Comparison of ENCODE assay signal across 21 mouse cellular contexts in the genomic region with DNA sequence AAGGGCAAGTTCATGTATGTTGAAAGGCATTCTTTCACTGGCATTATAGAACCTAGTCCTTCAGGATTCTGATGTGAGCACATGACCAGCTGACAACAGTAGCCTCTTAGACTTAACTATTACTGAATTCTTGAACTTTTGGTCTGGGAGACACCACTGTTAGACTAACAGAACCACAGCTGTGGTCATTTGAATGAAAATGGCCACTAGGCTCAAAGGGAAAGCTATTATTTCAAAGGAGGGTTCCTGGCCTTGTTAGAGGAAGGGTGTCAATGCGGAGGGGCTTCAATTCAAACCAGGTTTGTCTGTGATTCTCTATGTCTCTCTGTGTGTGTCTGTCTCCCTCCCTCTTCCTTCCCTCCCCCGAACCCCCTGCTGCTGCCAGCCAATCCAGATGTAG. TPM values are rescaled to one million over a fixed set of nuclear protein-coding genes. Genes with fewer than 3 reads are reported as not detected.
DNase-seq lines count a peak whose midpoint lies in the region; ATAC-seq lines count a peak whose summit lies in the region.
"Had no signal": no experiment of that assay in that cellular context is flagged by ENCODE, and none has a peak within 500 bp of the region (broad histone marks: within the 10 kb centered on the region; RNA-seq: fewer than 3 reads in every experiment).

No protein-coding gene starts in this region.

- no peak overlapping the region for H3K9ac ChIP-seq in forebrain, embryonic 13.5 days
- H3K9ac ChIP-seq in forebrain, embryonic 14.5 days (ENCODE audit: low read length) = no peak overlapping the region
- no peak overlapping the region for H3K9ac ChIP-seq in limb, embryonic 13.5 days
- H3K9ac ChIP-seq in neural tube, embryonic 12.5 days = no peak overlapping the region
- H3K9ac ChIP-seq in neural tube, embryonic 15.5 days (replicated peaks) = no peak overlapping the region
- H3K9ac ChIP-seq: heart, embryonic 15.5 days; limb, embryonic 12.5 days; liver, embryonic 14.5 days had no signal

- H3K4me2 ChIP-seq in forebrain, embryonic 13.5 days = peak overlapping the region; percentile 44
- no peak overlapping the region; the same call in 1 of the 2 replicates for H3K4me2 ChIP-seq in forebrain, embryonic 14.5 days (ENCODE audit: low read length)
- 0 out of 2 replicates have a peak overlapping the region, but pooled peaks have one; percentile 2 for H3K4me2 ChIP-seq in limb, embryonic 13.5 days (replicated peaks)
- peak overlapping the region; percentile 12; the same call in 1 of the 2 replicates for H3K4me2 ChIP-seq in neural tube, embryonic 12.5 days (replicated peaks)
- peak overlapping the region; percentile 38; the same call in 1 of the 2 replicates for H3K4me2 ChIP-seq in neural tube, embryonic 15.5 days
- H3K4me2 ChIP-seq: heart, embryonic 15.5 days; limb, embryonic 12.5 days had no signal

- ATAC-seq in forebrain, embryonic 13.5 days = no peak
- ATAC-seq in forebrain, embryonic 14.5 days = no peak
- no peak for ATAC-seq in limb, embryonic 13.5 days (ENCODE audit: low FRiP score, low read depth)
- ATAC-seq in neural tube, embryonic 12.5 days (ENCODE audit: low FRiP score, low read depth) = no peak
- ATAC-seq in neural tube, embryonic 15.5 days (ENCODE audit: low FRiP score) = no peak
- ATAC-seq: CD4-positive, CD25-positive, alpha-beta regulatory T cell, adult 4 months; intestine, embryonic 16.5 days had no signal

- DNase-seq in forebrain, embryonic 14.5 days (ENCODE audit: low spot score) = no peak
- DNase-seq in limb, embryonic 10.5 days (ENCODE audit: low spot score) = no peak
- no peak for DNase-seq in neural tube, embryonic 10.5 days (ENCODE audit: extremely low spot score, low spot score)
- no peak for DNase-seq in right cerebral cortex, postnatal 4 days
- DNase-seq: adrenal gland, postnatal 36 days; cerebellum, adult 18-20 months; gastrocnemius, postnatal 14 days; heart, adult 2 months; heart, postnatal 4 days; kidney, postnatal 36 days; lung, postnatal 10 days; thymus, adult 2 months had no signal

- peaks cover 39% of the 10 kb centered on the region for H3K4me1 ChIP-seq in forebrain, embryonic 13.5 days
- H3K4me1 ChIP-seq in forebrain, embryonic 14.5 days (ENCODE audit: control insufficient read depth, insufficient read depth, low read length) = peaks cover 21% of the 10 kb centered on the region
- peaks cover 24% of the 10 kb centered on the region for H3K4me1 ChIP-seq in limb, embryonic 13.5 days
- peaks cover 9% of the 10 kb centered on the region for H3K4me1 ChIP-seq in limb, embryonic 10.5 days
- peaks cover 17% of the 10 kb centered on the region for H3K4me1 ChIP-seq in neural tube, embryonic 12.5 days
- H3K4me1 ChIP-seq in neural tube, embryonic 15.5 days = peaks cover 28% of the 10 kb centered on the region

- no peaks in the 10 kb centered on the region for H3K9me3 ChIP-seq in forebrain, embryonic 13.5 days (replicated peaks)
- no peaks in the 10 kb centered on the region for H3K9me3 ChIP-seq in forebrain, embryonic 14.5 days (replicated peaks; ENCODE audit: control insufficient read depth, low read length)
- H3K9me3 ChIP-seq in limb, embryonic 13.5 days = no peaks in the 10 kb centered on the region
- no peaks in the 10 kb centered on the region for H3K9me3 ChIP-seq in limb, embryonic 10.5 days (replicated peaks)
- no peaks in the 10 kb centered on the region for H3K9me3 ChIP-seq in neural tube, embryonic 12.5 days
- H3K9me3 ChIP-seq in neural tube, embryonic 15.5 days (replicated peaks) = no peaks in the 10 kb centered on the region
- H3K9me3 ChIP-seq: heart, embryonic 15.5 days; limb, embryonic 12.5 days had no signal

- no peak overlapping the region for H3K4me3 ChIP-seq in forebrain, embryonic 13.5 days
- H3K4me3 ChIP-seq in forebrain, embryonic 14.5 days (ENCODE audit: low read depth, low read length) = no peak overlapping the region
- H3K4me3 ChIP-seq in limb, embryonic 13.5 days = no peak overlapping the region
- no peak overlapping the region for H3K4me3 ChIP-seq in limb, embryonic 10.5 days
- no peak overlapping the region for H3K4me3 ChIP-seq in neural tube, embryonic 12.5 days
- H3K4me3 ChIP-seq in neural tube, embryonic 15.5 days (replicated peaks) = no peak overlapping the region
- H3K4me3 ChIP-seq: heart, adult 2 months; heart, embryonic 15.5 days; limb, embryonic 12.5 days had no signal

- H3K27me3 ChIP-seq in forebrain, embryonic 13.5 days = no peaks in the 10 kb centered on the region
- no peaks in the 10 kb centered on the region for H3K27me3 ChIP-seq in forebrain, embryonic 14.5 days (replicated peaks; ENCODE audit: control insufficient read depth, insufficient read depth, low read length)
- H3K27me3 ChIP-seq in limb, embryonic 13.5 days = no peaks in the 10 kb centered on the region
- H3K27me3 ChIP-seq in limb, embryonic 10.5 days (ENCODE audit: low read depth, poor library complexity, severe bottlenecking) = no peaks in the 10 kb centered on the region
- H3K27me3 ChIP-seq in neural tube, embryonic 12.5 days (replicated peaks) = no peaks in the 10 kb centered on the region
- H3K27me3 ChIP-seq in neural tube, embryonic 15.5 days (replicated peaks) = no peaks in the 10 kb centered on the region
- H3K27me3 ChIP-seq: heart, embryonic 15.5 days; limb, embryonic 12.5 days had no signal

- H3K36me3 ChIP-seq in forebrain, embryonic 13.5 days (ENCODE audit: poor library complexity, severe bottlenecking) = peaks cover 12% of the 10 kb centered on the region; the same call in 1 of the 2 replicates
- peaks cover 16% of the 10 kb centered on the region for H3K36me3 ChIP-seq in forebrain, embryonic 14.5 days (ENCODE audit: control insufficient read depth, insufficient read depth, low read length)
- peaks cover 16% of the 10 kb centered on the region for H3K36me3 ChIP-seq in limb, embryonic 13.5 days
- peaks cover 40% of the 10 kb centered on the region for H3K36me3 ChIP-seq in limb, embryonic 10.5 days
- H3K36me3 ChIP-seq in neural tube, embryonic 12.5 days = peaks cover 11% of the 10 kb centered on the region; the same call in 1 of the 2 replicates
- H3K36me3 ChIP-seq in neural tube, embryonic 15.5 days = no peaks in the 10 kb centered on the region; the same call in 1 of the 2 replicates
- H3K36me3 ChIP-seq: heart, embryonic 15.5 days had no signal

- 65% methylated on average over 2 of the region's 2 CpGs for WGBS in forebrain, embryonic 13.5 days
- 59% methylated on average over 2 of the region's 2 CpGs for WGBS in forebrain, embryonic 14.5 days
- WGBS in limb, embryonic 13.5 days = 76% methylated on average over 2 of the region's 2 CpGs
- 64% methylated on average over 2 of the region's 2 CpGs for WGBS in limb, embryonic 10.5 days
- WGBS in neural tube, embryonic 12.5 days = 53% methylated on average over 2 of the region's 2 CpGs
- WGBS in neural tube, embryonic 15.5 days = 66% methylated on average over 2 of the region's 2 CpGs

- no peak overlapping the region for H3K27ac ChIP-seq in forebrain, embryonic 13.5 days
- H3K27ac ChIP-seq in forebrain, embryonic 14.5 days (ENCODE audit: low read depth, low read length) = no peak overlapping the region
- no peak overlapping the region for H3K27ac ChIP-seq in limb, embryonic 13.5 days
- no peak overlapping the region for H3K27ac ChIP-seq in limb, embryonic 10.5 days
- H3K27ac ChIP-seq in neural tube, embryonic 12.5 days = no peak overlapping the region
- H3K27ac ChIP-seq in neural tube, embryonic 15.5 days (replicated peaks) = no peak overlapping the region
- H3K27ac ChIP-seq: heart, adult 2 months; heart, embryonic 15.5 days; limb, embryonic 12.5 days; liver, embryonic 14.5 days had no signal

RNA-seq across cellular contexts. Expression of gene Ptbp2, which starts 5.8 kb away (rescaled TPM):
- 360 and 381 TPM in 2 replicates for polyA plus RNA-seq in forebrain, embryonic 13.5 days (2015; fragmentation: Nextera tagmentation; extraction: Ambion mirVana)
- 370 and 404 TPM in 2 replicates for polyA plus RNA-seq in forebrain, embryonic 14.5 days (2014; fragmentation: Nextera tagmentation; extraction: Ambion mirVana)
- 95.0 and 95.4 TPM in 2 replicates for polyA plus RNA-seq in limb, embryonic 13.5 days (2015; fragmentation: Nextera tagmentation; extraction: Ambion mirVana)
- 137 and 162 TPM in 2 replicates for polyA plus RNA-seq in limb, embryonic 10.5 days (2016; fragmentation: Nextera tagmentation; extraction: Ambion mirVana)
- polyA plus RNA-seq in neural tube, embryonic 12.5 days (2016; fragmentation: Nextera tagmentation; extraction: Ambion mirVana) = 297 and 316 TPM in 2 replicates
- 185 and 218 TPM in 2 replicates for polyA plus RNA-seq in neural tube, embryonic 15.5 days (2015; fragmentation: Nextera tagmentation; extraction: Ambion mirVana)
